Mouse (Mus musculus): ENCODE data around the gene Lamc1. TPM values are rescaled to one million over a fixed set of nuclear protein-coding genes. Genes with fewer than 3 reads are reported as not detected.

Gene Lamc1
- polyA plus RNA-seq, 1 experiment from 2014 or later = 87.6 TPM

DNA sequence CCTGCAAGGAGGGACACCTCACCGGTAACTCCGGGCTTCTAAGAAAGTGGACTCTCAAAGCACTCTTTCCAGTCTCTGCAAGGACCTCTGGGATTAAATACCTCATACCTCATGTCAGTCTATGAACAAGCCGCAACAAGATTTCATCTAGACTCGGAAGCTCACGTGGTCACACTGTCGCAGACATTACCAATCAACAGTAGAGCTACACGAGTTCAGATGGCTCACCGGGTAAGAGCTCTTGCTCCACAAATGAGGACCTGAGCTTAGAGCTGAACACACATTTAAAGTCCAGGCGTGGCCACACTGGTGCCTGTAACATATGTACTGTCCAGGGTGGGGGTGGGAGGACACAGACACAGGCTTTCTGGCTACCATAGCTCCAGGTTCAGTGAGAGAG is 46.4 kb downstream of the Lamc1 start:
- H3K27ac ChIP-seq (ENCODE audit: low read depth, low read length) = peak overlapping the region; percentile 50; the same call in 1 of the 2 replicates
- no peaks in the 10 kb centered on the region for H3K27me3 ChIP-seq (ENCODE audit: control insufficient read depth, insufficient read depth, low read length)
- H3K4me1 ChIP-seq (ENCODE audit: control insufficient read depth, insufficient read depth, low read length) = peaks cover 39% of the 10 kb centered on the region
- H3K9ac ChIP-seq (ENCODE audit: low read depth, low read length) = no peak overlapping the region
- no peaks in the 10 kb centered on the region for H3K9me3 ChIP-seq (replicated peaks; ENCODE audit: control insufficient read depth, low read length)
- no peak overlapping the region for H3K4me3 ChIP-seq (ENCODE audit: low read depth, low read length)
- no peaks in the 10 kb centered on the region for H3K36me3 ChIP-seq (ENCODE audit: control insufficient read depth, insufficient read depth, low read length)
- no peak for ATAC-seq (replicated peaks; ENCODE audit: insufficient number of reproducible peaks, low FRiP score, low TSS enrichment)
- 78% methylated on average over 9 of the region's 9 CpGs for WGBS (ENCODE audit: insufficient replicate concordance)
- no peak overlapping the region for H3K4me2 ChIP-seq

DNA sequence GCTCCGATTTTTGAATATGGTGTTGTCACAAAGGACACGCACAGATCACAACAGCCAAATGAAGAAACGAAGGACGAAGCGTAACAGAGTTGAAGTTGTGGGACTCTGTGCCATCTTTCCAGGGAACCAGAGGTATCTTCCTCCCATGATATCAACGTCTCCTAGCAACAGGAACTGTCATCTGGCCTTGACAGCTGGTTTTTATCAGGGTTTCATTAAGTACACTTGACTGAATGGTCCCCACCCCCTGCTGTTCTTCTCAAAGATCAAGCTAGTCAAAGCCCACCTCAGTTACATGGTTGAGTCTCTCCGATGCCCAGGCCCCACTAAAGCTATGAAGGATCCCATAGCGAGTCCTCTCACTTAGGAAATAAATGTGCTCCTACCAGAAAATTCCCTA is 47.4 kb downstream of the Lamc1 start:
- H3K9me3 ChIP-seq (replicated peaks; ENCODE audit: control insufficient read depth, low read length) = no peaks in the 10 kb centered on the region
- no peak overlapping the region for H3K9ac ChIP-seq (ENCODE audit: low read depth, low read length)
- ATAC-seq (replicated peaks; ENCODE audit: insufficient number of reproducible peaks, low FRiP score, low TSS enrichment) = no peak
- no peaks in the 10 kb centered on the region for H3K36me3 ChIP-seq (ENCODE audit: control insufficient read depth, insufficient read depth, low read length)
- no peak overlapping the region for H3K4me3 ChIP-seq (ENCODE audit: low read depth, low read length)
- 0 out of 2 replicates have a peak overlapping the region, but pooled peaks have one; percentile 3 for H3K27ac ChIP-seq (ENCODE audit: low read depth, low read length)
- H3K27me3 ChIP-seq (ENCODE audit: control insufficient read depth, insufficient read depth, low read length) = no peaks in the 10 kb centered on the region
- H3K4me1 ChIP-seq (ENCODE audit: control insufficient read depth, insufficient read depth, low read length) = peaks cover 47% of the 10 kb centered on the region
- 71% methylated on average over 8 of the region's 8 CpGs for WGBS (ENCODE audit: insufficient replicate concordance)
- H3K4me2 ChIP-seq = no peak overlapping the region

DNA sequence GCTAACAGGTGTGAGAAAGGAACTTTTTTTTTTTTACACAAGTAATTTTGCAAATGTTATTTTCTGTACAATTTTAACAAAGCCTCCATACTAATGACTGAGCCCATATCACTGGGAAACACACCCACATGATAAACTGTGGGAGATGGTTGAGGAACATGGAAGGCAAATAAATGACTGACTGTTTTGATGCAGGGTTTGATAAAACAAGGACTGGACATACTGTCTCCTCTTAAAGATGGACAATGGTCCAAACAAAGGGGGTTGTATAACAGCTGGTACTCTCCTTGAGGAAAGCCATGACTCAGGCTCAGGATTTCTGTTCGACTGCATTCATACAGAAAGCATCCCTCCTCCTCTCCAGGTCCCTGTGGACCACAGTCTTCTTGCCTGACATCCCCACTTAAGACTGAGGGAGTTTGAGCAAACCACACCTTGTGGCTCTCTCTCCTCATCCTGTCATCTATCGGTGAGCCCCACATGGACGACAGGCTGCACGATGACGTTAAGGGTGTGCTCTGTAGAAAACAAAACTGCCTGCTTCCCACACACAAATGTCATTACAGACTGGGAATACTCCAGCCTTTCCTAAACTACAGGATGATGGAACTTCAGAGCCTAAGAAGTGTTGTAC is 50.1 kb downstream of the Lamc1 start:
- no peak for ATAC-seq (replicated peaks; ENCODE audit: insufficient number of reproducible peaks, low FRiP score, low TSS enrichment)
- peaks cover 50% of the 10 kb centered on the region for H3K4me1 ChIP-seq (ENCODE audit: control insufficient read depth, insufficient read depth, low read length)
- no peak overlapping the region for H3K4me3 ChIP-seq (ENCODE audit: low read depth, low read length)
- no peak overlapping the region for H3K4me2 ChIP-seq
- no peaks in the 10 kb centered on the region for H3K36me3 ChIP-seq (ENCODE audit: control insufficient read depth, insufficient read depth, low read length)
- H3K27ac ChIP-seq (ENCODE audit: low read depth, low read length) = peak overlapping the region; percentile 38; the same call in 1 of the 2 replicates
- H3K27me3 ChIP-seq (ENCODE audit: control insufficient read depth, insufficient read depth, low read length) = no peaks in the 10 kb centered on the region
- H3K9ac ChIP-seq (ENCODE audit: low read depth, low read length) = no peak overlapping the region
- WGBS (ENCODE audit: insufficient replicate concordance) = 64% methylated on average over 5 of the region's 5 CpGs
- H3K9me3 ChIP-seq (replicated peaks; ENCODE audit: control insufficient read depth, low read length) = no peaks in the 10 kb centered on the region

DNA sequence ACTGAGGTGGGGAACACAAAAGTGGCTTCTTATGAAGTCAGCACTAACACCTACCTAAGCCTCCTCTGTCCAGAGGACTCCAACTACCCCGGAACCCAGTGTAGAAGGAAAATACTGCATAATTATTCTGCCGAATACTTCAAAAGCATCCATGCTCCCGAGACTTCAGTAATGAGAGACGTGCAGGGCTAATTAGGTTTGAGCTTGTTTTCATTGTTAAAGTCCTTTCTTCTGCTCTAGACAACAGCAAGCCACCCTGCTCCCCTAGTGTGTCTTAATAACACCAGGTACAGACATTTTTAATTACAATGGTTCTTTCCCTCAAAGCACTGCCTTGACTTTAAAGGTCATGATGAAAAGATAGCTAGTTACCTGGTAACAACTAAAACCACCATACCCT is 51.1 kb downstream of the Lamc1 start:
- ATAC-seq (replicated peaks; ENCODE audit: insufficient number of reproducible peaks, low FRiP score, low TSS enrichment) = no peak
- peaks cover 45% of the 10 kb centered on the region for H3K4me1 ChIP-seq (ENCODE audit: control insufficient read depth, insufficient read depth, low read length)
- no peak overlapping the region for H3K4me2 ChIP-seq
- no peaks in the 10 kb centered on the region for H3K9me3 ChIP-seq (replicated peaks; ENCODE audit: control insufficient read depth, low read length)
- 66% methylated on average over 4 of the region's 4 CpGs for WGBS (ENCODE audit: insufficient replicate concordance)
- peak overlapping the region; percentile 86; the same call in 1 of the 2 replicates for H3K27ac ChIP-seq (ENCODE audit: low read depth, low read length)
- H3K36me3 ChIP-seq (ENCODE audit: control insufficient read depth, insufficient read depth, low read length) = no peaks in the 10 kb centered on the region
- no peak overlapping the region for H3K9ac ChIP-seq (ENCODE audit: low read depth, low read length)
- H3K4me3 ChIP-seq (ENCODE audit: low read depth, low read length) = no peak overlapping the region
- no peaks in the 10 kb centered on the region for H3K27me3 ChIP-seq (ENCODE audit: control insufficient read depth, insufficient read depth, low read length)

DNA sequence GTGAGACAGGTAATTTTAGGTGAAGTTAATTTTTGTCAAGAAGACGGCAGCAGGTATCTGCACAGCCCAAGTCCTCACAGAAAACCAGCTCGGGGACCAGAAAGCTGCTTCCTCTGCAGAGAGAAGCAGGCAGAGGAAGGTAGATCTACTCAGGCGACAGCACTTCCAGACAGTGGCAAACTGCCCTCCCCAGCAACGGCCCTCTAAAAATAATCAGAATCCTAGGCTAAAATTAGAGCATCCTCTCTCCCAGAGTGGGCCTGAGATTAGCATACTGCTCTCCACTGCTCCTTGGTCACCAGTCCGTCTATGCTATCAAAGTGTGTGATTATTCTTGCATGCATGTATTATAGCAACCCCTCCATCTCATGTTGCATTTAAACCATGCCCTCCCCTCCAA is 52.2 kb downstream of the Lamc1 start:
- Histone ChIP-seq H3K9me3 (replicated peaks; ENCODE audit: control insufficient read depth, low read length) (no peaks in the 10 kb centered on the region), H3K4me2 (peak overlapping the region; percentile 51), H3K9ac (ENCODE audit: low read depth, low read length) (no peak overlapping the region), H3K27me3 (ENCODE audit: control insufficient read depth, insufficient read depth, low read length) (no peaks in the 10 kb centered on the region), H3K36me3 (ENCODE audit: control insufficient read depth, insufficient read depth, low read length) (no peaks in the 10 kb centered on the region), H3K4me3 (ENCODE audit: low read depth, low read length) (no peak overlapping the region), H3K27ac (ENCODE audit: low read depth, low read length) (peak overlapping the region; percentile 86), H3K4me1 (ENCODE audit: control insufficient read depth, insufficient read depth, low read length) (peaks cover 38% of the 10 kb centered on the region)
- 21% methylated on average over 5 of the region's 5 CpGs for WGBS (ENCODE audit: insufficient replicate concordance)
- no peak for ATAC-seq (replicated peaks; ENCODE audit: insufficient number of reproducible peaks, low FRiP score, low TSS enrichment)

DNA sequence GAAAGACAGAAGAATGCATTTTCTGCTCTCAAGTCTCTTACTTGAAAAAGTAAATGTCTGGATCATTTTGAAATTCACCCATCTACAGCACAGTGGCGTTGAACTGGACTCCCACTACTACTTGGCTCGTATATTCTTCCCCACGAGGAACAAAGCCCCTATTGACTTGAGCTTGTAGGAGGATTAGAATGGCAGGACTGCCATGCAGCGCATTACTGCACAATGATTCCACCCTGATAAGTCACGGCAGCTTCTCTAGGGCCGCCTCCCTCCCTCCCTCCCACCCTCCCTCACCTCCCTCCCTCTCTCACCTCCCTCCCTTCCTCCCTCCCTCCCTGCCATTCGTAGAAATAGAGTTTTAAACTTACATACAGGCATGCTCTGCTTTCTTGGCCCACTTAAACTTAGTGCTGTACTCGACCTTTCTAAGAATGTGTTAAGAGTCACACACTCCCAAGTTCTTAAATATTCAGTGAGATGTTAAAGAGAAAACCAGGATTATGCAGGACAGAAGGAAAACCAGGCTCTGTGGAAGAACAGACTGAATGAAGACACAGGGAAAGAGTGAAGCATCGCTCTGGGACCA is 54.5 kb downstream of the Lamc1 start:
- no peak for ATAC-seq (replicated peaks; ENCODE audit: insufficient number of reproducible peaks, low FRiP score, low TSS enrichment)
- Histone ChIP-seq H3K9me3 (replicated peaks; ENCODE audit: control insufficient read depth, low read length) (no peaks in the 10 kb centered on the region), H3K9ac (ENCODE audit: low read depth, low read length) (no peak overlapping the region), H3K27ac (ENCODE audit: low read depth, low read length) (peak overlapping the region; percentile 54; the same call in 1 of the 2 replicates), H3K4me2 (no peak overlapping the region), H3K27me3 (ENCODE audit: control insufficient read depth, insufficient read depth, low read length) (no peaks in the 10 kb centered on the region), H3K4me3 (ENCODE audit: low read depth, low read length) (no peak overlapping the region), H3K36me3 (ENCODE audit: control insufficient read depth, insufficient read depth, low read length) (no peaks in the 10 kb centered on the region), H3K4me1 (ENCODE audit: control insufficient read depth, insufficient read depth, low read length) (peaks cover 53% of the 10 kb centered on the region)
- 37% methylated on average over 9 of the region's 9 CpGs for WGBS (ENCODE audit: insufficient replicate concordance)

DNA sequence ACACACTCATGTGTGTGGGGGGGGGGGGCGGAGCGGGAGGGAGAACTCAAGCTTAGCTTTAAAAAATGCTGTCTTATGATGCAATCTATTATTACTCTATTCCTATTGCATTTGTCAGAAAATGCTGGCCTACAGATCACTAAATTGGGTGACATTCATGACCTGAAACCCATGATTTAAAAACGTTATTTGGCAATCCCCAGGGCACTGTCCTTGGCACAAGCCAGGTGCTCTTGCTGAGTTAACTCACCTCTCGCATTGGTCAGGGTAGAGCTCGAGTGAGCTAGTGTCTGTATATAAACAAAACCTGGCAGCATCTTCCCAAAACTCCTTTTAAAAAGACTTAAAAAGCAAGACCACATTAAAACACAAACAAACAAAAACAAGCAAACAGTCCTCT is 57.1 kb downstream of the Lamc1 start:
- Histone ChIP-seq H3K27me3 (ENCODE audit: control insufficient read depth, insufficient read depth, low read length) (no peaks in the 10 kb centered on the region), H3K27ac (ENCODE audit: low read depth, low read length) (no peak overlapping the region), H3K4me2 (no peak overlapping the region), H3K4me1 (ENCODE audit: control insufficient read depth, insufficient read depth, low read length) (peaks cover 40% of the 10 kb centered on the region), H3K9me3 (replicated peaks; ENCODE audit: control insufficient read depth, low read length) (no peaks in the 10 kb centered on the region), H3K4me3 (ENCODE audit: low read depth, low read length) (no peak overlapping the region), H3K36me3 (ENCODE audit: control insufficient read depth, insufficient read depth, low read length) (no peaks in the 10 kb centered on the region), H3K9ac (ENCODE audit: low read depth, low read length) (no peak overlapping the region)
- no peak for ATAC-seq (replicated peaks; ENCODE audit: insufficient number of reproducible peaks, low FRiP score, low TSS enrichment)
- WGBS (ENCODE audit: insufficient replicate concordance) = 81% methylated on average over 5 of the region's 5 CpGs

DNA sequence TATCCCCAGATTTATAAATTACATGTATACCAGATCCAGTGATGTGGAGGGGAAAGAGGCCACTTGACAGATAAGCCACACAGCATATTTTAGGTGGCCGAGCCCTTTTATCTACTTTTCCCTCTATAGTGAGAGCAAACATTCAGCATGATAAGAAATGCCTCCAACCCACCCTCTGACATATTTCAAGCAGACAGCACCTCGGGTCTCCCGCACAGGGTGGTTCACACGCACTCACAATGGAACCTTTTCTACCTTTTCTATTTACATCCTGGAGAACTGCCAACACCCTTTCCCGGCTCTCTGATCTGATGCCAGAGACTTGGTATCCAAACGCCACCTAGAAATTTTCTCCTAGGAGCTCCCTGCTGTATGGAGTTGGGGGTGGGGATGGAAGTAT is 58.0 kb downstream of the Lamc1 start:
- H3K9me3 ChIP-seq (replicated peaks; ENCODE audit: control insufficient read depth, low read length) = no peaks in the 10 kb centered on the region
- H3K4me2 ChIP-seq = peak overlapping the region; percentile 39
- H3K27me3 ChIP-seq (ENCODE audit: control insufficient read depth, insufficient read depth, low read length) = no peaks in the 10 kb centered on the region
- no peak overlapping the region for H3K9ac ChIP-seq (ENCODE audit: low read depth, low read length)
- no peak overlapping the region for H3K4me3 ChIP-seq (ENCODE audit: low read depth, low read length)
- 5% methylated on average over 6 of the region's 6 CpGs for WGBS (ENCODE audit: insufficient replicate concordance)
- peaks cover 35% of the 10 kb centered on the region for H3K4me1 ChIP-seq (ENCODE audit: control insufficient read depth, insufficient read depth, low read length)
- peak overlapping the region; percentile 17; the same call in 1 of the 2 replicates for H3K27ac ChIP-seq (ENCODE audit: low read depth, low read length)
- no peaks in the 10 kb centered on the region for H3K36me3 ChIP-seq (ENCODE audit: control insufficient read depth, insufficient read depth, low read length)
- ATAC-seq (replicated peaks; ENCODE audit: insufficient number of reproducible peaks, low FRiP score, low TSS enrichment) = peak; percentile 69

DNA sequence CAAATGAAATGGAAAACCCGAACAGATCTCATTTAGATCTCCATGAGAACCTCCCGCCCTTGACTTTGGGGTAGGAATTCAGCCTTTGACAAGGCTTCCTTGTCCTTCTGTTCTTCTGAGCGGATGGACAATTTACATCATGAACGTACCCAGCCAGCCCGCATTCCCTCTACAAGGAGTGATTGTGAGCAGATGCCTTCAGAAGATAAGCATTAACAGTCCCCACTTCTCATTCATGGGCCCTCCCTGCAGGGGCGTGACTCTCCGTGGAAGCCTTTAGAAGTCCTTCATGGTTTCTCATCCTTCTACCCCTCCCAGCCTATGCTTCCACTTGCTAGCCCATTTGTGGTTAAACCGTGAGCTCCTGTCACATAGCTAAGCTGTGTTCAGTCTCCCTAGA is 58.9 kb downstream of the Lamc1 start:
- H3K9ac ChIP-seq (ENCODE audit: low read depth, low read length) = no peak overlapping the region
- H3K4me3 ChIP-seq (ENCODE audit: low read depth, low read length) = no peak overlapping the region
- no peaks in the 10 kb centered on the region for H3K27me3 ChIP-seq (ENCODE audit: control insufficient read depth, insufficient read depth, low read length)
- WGBS (ENCODE audit: insufficient replicate concordance) = 39% methylated on average over 8 of the region's 8 CpGs
- H3K36me3 ChIP-seq (ENCODE audit: control insufficient read depth, insufficient read depth, low read length) = no peaks in the 10 kb centered on the region
- H3K9me3 ChIP-seq (replicated peaks; ENCODE audit: control insufficient read depth, low read length) = no peaks in the 10 kb centered on the region
- peak overlapping the region; percentile 64 for H3K27ac ChIP-seq (ENCODE audit: low read depth, low read length)
- no peak overlapping the region for H3K4me2 ChIP-seq
- no peak for ATAC-seq (replicated peaks; ENCODE audit: insufficient number of reproducible peaks, low FRiP score, low TSS enrichment)
- peaks cover 41% of the 10 kb centered on the region for H3K4me1 ChIP-seq (ENCODE audit: control insufficient read depth, insufficient read depth, low read length)
